Mouse (Mus musculus) monocyte, adult 2 months (primary cell): ENCODE results near the gene Dnajc4.
A peak's percentile ranks its signal among the peaks of the same experiment; 100 is the strongest.

Experiments
- DNase-seq, 2 experiments: peaks; one replicate each; pipeline ENCODE4 v3.0.0; 2022; ENCODE audit warnings: low spot score in 2 of 2, low read depth in 1 of 2

Gene Dnajc4

DNA sequence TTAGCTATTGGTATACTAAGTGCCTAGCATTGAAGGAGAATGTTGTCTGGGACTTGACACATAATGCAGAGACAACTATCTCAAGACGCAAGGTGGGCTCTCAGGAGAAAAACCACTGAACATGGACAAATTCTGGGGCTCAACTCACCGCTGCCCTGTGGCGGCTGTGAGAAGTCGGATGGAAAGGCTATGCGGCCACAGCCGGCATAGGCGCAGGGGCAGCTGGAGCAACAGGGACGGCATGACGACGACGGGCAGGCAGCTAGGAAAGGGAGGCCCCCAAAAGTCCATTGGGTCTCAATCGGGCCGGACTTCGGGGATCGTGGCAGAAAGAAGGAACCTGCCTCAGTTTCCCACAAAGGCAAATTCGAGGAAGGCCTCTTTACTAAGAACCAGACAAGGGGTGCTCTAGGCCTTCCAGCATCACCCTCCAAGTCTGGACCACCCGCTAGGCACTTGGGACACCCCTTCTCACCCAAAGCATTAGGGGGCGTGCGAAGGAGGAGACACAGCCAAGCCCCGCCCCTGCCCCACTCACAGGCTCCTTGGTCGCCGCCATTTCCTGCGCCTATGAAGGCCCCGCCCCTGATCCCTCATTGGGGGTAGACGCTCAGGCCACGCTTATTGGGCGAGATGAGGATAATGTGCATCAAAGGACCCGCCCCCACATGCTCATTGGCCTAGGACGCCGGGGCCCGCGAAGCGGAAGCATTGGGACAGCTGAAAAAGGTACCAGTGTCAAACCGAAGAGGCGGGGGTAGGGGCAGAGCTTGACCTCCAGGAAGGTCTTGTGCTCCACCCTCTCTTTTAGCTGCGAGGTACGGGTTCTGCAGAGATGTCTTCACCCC lies at the start of gene Dnajc4:
TSS of gene Dnajc4 (minus strand) at position 562 of the 848 bp plus-strand sequence.
- DNase-seq = peak; percentile 90 to 91

DNA sequence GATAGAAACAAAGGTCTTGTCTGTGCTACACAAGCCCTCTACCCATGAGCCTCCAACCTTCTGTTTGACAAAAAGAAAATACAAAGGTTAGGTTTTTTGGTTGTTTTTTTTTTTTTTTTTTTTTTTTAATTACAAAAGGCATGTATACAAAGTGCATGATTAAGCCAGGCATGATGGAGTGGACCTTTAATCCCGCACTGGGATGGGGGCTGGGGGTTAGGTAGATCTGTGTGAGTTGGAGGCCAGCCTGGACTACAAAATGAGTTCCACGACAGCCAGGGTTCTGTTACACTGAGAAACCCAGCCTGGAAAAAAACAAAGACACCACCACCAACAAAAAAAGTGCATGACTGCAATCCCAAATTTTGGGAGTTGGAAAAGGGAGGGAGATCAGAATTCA lies 48.8 kb upstream of the Dnajc4 start:
- no peak for DNase-seq

DNA sequence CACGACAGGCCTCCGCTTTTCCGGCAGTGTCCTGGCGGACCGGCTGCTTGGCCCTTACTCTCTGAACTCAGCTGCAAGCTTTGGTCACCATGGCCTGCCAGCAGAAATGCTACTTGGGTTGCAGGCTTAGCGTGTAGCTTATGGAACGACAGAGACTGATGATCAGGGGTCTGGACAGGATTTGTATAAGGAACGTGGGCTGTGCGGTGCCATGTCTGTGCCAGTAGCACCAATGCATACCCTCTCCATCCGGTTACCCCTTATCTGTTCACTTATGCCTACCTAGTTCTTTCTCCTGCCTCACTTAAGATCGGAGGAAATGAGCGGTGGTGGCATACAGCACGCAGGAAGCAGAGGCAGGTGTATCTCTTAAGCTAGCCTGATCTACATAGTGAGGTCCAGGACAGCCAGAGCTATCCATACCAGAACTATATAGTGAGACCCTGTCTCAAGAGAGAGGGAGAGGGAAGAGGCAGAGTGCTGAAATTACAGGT lies 48.3 kb upstream of the Dnajc4 start:
- no peak for DNase-seq

DNA sequence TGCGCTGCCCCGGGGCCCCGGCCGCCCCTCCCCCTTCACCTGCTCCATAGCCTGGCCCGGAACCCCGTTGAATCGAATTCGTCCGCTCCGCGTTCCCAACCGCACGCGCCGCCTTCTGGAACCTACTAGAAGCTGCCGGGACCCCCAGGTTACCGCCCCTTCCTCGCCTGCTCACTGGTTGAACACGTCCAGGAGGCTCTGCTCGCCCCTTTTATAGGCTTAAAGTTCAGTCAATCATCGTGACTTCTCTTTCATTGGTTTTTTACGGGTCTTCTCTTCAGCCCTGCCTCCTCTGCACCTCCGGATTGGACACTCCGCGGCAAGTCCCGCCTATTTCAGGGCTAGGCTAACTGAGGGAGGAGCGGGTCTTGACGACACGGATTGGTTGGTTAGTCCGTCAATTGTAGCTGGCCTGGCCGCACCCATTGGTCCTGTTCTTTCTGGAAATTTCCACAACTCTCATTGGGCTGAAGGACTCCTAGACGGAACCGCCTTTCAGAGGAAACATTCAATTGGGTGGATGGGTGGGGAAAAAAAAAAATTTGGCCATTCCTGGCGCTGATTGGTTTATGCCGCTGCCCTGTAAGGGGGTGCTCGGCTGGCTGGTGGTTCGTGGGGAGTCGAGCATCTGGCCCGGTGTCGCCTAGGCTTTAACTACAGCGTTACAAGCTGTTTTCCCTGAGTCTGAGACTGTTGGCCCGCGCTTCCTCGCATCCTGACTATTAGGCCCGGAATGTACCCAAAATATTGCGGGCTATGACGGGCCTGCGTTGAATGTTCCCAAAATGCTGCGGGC lies 47.7 kb upstream of the Dnajc4 start, which contains the start of gene Stip1:
TSS of gene Stip1 (minus strand) at position 127 of the 796 bp plus-strand sequence.
- DNase-seq = peak; percentile 97 to 99

DNA sequence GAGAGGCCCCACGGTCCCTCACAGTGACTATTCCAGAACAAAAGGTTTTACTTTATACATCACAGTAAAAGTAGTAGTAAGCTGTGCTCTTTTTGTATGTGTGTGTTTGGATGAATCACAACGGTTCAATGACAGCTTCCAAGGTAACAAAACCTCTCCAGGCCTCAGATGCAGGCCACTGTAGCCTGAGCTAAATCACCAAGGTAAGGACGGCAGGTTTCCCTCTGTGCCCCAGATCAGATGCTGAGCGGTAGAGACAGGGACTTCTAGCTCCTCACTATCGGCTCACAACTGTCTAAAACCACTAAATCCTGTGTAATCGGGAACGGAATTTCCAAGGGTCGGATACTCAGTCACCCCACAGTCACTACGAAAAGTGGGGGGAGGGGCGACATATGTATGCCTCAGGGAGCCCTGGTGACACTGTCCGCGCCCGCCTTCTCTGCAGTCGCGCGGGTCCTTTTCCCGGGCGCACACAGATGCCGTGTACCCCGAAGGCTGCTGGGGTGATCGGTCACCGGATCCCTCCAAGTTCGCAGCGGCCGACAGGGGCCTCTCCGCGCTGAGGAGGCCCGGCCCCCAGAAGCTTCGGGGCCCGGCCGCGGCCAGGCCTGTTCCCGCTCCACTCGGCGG lies 46.8 kb upstream of the Dnajc4 start:
- peak in 1 of 2 experiments; percentile 18 for DNase-seq

DNA sequence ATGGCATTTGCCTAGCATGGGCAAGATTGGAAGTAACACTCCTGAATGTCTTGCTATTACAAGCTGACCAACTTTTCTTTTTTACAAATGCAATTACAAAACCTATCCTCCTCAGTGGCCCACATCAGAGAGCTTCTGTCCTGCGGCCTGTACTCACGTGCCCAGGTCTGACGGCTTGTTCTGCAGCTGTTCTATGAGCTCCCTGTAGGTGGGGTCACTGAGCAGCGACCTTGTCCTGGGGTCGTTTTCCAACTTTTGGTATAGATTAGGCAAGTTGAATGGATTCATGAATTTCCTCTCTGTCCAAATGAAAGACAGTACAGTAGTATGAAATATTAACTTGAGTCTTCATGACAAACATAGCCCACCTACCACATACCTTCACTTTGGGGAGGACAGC lies 41.6 kb upstream of the Dnajc4 start:
- DNase-seq = no peak

DNA sequence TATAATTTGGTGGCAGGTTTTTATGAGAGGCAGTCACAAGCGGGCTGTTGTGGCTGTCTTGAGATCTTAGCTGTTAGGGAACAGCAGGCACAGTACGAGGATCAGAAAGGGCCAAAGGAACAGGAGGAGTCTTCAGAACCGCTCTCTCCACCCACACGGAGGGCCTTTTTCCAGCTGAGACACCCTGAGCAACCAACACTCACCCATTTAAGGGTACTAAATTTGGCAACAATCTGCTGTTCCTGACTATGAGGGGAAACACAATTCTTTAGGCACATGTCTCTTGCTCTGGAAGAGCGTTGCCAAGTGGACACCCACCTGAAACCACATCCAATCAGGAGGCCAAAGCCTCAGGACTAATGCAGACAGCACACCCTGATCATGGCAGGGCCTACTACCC lies 37.2 kb upstream of the Dnajc4 start:
- DNase-seq = no peak

DNA sequence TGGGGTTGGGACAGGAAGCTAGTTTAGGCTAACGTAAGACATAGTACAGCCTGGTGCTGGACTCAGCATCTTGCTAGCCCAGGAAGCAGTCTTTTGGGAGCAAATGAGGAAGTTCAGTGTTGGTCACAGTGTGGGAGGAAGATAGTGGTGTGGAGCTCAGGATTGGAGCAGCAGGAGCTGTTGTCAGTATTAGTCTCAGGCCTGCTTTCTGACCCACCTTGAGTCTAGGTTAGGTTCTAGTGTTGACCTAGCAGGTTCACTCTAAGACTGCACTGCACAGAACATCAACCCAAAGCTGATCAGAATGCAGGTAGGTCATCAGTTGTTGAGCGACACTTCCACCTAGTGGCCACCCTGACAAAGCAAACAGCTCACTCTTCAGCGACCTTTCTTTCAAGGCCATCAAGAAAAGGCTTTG lies 27.9 kb upstream of the Dnajc4 start:
- DNase-seq = peak in 1 of 2 experiments; percentile 42

DNA sequence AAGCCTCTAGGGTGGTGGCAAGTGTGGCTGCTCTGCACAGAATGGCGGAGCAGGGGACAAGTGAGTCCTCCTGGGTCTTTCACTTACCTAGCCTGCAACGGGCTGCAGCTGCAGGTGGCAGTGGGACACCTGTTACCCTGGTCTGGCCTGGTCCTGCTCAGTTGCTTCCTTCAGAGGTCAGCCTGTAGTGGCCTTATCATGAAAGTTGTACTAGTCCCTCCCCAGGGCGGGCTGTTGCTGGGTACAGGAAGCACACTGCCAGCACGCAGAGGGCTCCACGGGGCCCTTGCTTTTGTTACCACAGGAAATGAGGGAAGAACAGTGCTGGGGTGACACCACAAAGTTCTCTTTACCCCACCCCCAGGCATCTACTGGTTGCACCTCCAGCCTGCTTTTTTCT lies 26.8 kb upstream of the Dnajc4 start, which contains the start of gene Fermt3:
TSS of gene Fermt3 (minus strand) at position 279 of the 400 bp plus-strand sequence.
- DNase-seq = peak; percentile 48 to 72

DNA sequence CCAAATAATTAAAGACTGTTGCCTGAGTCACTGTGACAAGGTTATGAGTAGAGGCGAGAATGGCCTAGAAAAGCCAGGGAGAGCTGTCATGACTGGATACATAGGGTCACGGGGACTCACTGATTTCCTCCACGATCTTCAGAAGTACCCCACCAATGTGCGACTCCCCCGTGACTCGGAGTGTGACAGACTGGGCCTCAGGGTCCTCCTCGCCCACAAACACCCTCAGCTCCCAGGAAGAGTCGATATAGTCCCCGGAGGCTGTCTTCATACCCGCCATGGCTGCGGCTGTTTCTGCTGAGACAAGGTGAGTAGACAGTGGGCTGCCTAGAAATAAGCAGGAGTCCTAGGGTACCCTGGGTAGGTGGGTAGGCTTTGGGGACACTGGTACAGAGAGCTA lies 26.2 kb upstream of the Dnajc4 start:
- DNase-seq = peak in 1 of 2 experiments; percentile 29

DNA sequence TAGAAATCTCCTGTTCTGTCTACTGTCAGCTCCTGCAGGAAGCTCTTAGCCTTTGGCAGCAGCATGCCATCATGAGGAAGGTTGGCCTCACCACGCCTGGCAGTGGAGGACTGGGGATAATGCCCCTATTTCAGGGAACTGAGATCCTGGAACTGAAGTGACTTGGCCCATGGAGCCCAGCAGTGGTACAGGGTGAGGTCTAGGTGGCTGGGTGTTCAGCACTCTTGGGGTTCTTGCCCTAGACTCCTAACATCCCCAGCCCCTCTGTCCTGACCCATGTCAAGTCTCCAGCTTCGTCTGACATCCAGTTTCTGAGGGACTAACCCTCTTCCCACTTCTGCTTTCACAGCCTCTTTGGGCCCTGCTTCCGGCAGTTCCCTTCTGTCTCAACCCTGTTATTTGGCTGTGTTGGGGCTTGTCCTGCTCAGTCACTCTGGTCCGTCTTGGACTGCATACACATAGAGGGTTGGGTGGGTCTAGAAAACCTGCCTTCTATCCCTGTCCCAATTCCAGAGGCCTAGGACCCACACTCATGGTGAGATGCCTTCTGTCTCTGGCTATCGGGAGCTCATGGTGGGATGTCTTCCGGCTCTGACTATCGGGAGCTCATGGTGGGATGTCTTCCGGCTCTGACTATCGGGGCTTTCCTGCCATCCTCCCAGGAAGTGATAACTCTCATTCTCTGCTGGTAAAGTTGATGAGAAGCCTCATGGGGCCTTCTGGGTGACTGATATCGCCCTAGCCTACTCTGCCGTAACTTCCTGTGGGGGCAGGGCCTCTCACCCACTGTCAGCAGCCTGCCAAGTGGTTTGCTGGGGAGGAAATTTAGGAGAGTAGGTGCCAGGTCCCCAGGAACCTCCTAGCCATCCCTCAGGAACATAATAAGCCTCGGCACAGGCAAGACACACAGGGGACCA lies 25.4 kb upstream of the Dnajc4 start:
- peak; percentile 41 to 58 for DNase-seq

DNA sequence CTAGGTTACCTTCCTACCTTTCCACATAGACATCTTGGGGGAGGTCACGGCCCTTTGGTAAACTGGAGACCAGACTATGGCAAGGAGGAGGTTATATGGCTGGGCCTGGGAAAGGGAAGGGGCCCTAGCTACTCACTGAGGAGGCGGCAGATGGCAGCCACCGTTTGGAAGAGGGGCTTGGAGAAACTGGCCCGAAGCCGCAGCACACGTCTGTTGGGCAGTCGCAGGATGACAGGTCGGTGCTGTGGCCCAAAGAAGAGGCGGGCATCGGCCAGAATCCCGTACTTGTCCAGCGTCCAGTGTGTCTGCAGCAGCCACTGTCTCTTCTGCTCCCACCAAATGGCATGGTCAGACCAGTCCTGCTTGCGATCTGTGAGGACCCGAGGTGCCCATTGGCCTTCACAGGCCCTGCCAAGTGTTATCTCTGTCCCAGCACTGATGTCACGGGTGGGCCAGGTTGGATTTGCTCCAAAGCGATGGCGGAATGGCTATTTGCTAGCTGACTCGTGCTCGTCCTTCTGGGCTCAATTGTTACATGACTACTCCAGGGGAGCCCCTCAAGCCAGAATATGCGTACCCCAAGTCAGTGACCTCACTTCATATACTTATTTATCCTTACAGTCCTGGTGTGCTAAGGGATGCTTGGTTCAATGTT lies 22.2 kb upstream of the Dnajc4 start:
- DNase-seq = no peak

DNA sequence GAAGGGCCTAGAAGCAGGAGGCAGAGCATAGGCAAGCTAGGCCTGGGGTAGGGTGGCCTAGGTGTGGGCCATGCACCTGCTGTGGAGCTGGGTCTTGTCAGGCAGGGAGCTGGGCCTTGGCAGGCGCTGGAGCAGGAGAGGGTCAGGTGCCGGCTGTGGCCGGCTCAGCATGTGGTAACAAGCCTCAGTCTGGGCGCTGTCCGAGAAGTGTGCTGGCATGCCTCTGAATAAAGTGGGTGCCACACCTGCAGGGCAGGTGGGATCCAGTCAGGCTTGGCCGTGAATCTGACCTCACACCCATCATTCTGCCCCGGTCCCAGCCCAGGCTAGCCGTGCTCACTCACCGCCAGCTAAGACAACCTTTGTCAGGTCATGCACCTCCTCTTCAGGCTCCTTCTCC lies 21.6 kb upstream of the Dnajc4 start:
- DNase-seq = no peak

DNA sequence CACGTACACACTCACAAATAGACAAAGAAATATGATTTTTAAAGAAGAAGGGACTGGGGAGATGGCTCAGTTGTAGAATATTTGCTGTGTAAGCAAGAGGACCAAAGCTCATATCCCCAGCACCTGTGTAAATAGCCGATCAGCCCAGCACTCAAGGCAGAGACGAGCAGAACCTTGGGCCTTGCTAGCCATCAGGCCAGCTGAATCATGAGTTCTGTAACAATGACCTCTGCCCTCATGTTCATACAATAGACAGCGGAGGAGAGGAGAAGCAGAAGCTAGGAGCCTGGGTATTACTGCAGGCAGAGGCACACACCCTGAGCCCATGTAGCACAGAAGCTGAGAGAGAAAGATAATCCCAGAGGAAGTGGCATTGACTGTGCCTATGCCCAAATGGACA lies 20.1 kb upstream of the Dnajc4 start:
- DNase-seq = no peak

DNA sequence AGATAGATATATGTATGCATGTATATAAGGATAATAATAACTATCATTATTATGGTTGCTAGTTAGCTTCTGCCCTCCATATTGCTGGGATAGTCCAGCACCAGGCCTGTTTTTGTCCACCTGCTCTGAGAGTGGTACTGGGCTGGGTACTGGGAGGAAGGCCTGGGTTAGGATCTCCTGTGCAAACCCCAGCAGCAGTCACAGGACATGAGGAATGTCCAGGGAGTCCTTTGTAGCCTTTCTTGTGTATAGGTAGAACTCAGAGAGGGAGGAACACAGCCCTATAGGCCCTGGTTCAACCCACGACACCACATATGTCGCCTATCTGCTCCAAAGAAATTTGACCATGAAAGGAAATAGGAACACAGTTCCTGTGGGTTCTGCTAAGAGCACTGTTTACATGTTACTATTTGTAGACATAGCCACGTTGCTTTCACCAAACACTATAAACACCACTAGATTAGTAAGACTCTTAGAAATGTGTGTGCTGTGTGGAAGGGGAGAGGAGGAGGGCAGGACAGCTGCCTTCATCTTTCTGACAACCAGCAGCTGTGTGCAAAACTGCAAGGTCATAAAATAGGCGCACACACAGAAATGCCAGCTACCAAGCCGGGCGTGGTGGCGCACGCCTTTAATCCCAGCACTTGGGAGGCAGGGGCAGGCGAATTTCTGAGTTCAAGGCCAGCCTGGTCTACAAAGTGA lies 14.7 kb upstream of the Dnajc4 start:
- DNase-seq = no peak

DNA sequence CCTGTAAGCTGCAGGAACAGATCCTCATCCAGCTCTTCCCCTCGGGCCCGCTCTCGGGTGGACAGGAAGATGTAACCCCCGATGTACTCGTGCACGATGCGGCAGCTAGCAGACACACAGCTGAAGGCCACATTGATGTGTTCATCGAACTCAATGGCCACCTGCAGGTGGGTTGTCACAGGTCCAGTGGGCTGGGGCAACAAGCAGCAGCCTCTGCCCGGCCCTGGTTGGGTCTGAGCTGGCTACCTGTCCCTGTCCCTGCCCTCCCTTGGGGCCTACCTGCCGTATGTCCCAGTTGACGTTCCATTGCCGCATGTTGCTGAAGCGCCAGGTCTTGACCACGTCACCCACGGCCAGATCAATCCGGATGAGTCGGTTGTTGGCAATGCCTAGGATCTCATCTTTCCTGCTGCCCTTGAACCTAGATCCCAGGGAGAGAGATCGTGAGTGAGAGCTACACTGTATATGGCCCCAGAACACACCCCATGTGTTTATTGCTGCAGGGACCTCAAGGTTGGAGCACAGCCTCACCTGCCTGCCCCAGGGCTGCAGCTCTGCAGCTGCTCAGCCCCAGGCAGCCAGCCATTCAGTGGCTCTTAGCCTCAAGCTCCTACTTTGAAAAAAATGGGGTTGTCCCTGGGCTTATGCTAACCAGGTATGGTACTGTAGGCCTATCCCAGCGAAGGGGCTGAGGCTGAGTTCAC lies 7.1 kb upstream of the Dnajc4 start:
- no peak for DNase-seq

DNA sequence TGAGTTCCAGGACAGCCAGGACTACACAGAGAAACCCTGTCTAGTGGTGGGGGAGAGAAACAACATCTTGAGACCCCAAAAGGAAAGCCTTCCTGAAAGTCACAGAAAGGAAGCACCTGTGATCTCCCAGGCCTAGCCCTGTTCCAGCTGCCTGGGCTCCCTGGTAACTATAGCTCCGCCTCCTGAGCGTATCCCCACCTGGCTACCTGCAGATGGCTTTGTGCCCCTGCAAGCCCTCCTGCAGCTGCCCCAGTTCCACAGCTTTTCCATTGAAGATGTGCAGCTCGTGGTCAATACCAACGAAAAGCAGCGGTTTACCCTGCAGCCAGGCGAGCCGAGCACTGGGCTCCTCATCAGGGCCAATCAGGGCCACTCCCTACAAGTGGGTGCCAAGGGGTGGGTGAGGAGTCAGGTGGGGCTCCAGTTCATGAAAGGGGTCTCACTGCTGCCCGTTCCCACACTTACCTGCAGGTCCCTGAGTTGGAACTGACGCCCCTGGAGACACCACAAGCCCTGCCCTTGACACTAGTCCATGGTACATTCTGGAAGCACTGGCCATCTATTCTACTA lies 5.4 kb upstream of the Dnajc4 start:
- DNase-seq = no peak

DNA sequence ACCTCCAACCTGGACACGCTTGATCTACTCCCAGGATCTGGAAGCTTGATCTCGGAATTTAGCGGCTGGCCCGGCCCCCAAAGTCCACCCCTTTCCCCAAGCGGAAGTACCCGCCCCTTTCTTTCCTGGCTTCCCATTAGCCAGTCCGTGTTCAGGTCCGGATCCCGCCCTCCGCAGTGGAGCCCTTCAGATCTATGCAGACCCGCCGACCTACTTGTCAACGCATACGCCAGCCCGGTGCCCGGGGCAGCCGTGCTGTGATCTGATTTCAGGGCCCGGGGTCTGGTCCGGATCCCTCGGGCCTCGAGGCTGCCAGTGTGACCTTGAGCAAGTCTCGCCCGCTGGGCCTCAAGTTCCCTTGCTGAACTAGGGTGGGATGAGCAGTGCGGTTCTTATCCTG lies 3.6 kb upstream of the Dnajc4 start, which contains the start of the genes Nudt22 and Trpt1:
TSS of gene Nudt22 (minus strand) at position 112 of the 400 bp plus-strand sequence.
TSS of gene Trpt1 (plus strand) at position 126 of the 400 bp plus-strand sequence.
- DNase-seq = peak in 1 of 2 experiments; percentile 50
